Mouse (Mus musculus) spleen, adult 12 weeks (tissue): Measurements from ENCODE around the gene Plekhg5.
A peak's percentile ranks its signal among the peaks of the same experiment; 100 is the strongest.

Experiments used
- DNase-seq: peaks from one replicate; pipeline ENCODE4 v3.0.0; 2022; ENCODE audit warnings: low spot score

The Plekhg5 gene

DNA sequence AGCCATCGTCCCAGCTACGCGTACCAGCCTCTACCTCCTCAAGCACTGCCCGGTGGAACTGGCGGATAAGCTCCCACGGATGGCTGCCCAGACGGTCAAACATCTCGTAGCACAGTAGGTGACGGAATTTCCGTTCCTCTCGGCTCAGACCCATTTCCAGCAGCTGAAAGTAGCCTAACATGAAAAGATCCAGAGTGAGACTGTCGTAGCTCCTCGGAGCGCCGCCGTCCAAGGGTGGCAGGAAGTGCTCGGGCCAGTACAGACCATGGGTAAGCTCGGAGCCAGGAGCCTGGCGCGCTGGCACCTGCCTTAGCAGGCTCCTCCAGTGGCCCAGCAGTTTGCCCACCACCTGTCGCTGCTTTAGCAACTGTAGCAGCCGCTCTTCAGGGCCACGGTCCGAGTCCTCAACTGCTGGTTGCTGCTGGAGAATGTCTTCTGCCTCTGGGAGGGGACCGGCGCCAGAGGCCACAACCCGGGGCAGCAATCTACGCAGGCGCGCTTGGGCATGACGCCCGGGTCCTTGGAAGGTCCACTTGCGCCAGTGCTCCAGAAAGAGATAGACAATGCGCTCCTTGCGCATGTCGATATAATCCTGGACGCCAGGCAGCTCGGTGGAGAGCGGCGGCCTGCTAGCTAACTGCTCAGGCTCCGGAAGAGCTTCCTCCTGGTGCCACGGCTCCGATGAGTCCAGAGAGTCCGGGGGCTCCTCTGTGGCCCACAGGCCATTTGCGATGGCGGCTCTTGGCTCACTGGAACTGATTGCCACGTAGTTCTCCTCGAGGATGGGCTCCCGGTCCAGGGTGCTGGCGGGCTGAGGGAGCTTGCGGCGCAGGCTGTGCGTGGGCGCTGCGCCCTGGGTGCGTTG lies 53.1 kb downstream of the Plekhg5 start:
- DNase-seq = no peak

DNA sequence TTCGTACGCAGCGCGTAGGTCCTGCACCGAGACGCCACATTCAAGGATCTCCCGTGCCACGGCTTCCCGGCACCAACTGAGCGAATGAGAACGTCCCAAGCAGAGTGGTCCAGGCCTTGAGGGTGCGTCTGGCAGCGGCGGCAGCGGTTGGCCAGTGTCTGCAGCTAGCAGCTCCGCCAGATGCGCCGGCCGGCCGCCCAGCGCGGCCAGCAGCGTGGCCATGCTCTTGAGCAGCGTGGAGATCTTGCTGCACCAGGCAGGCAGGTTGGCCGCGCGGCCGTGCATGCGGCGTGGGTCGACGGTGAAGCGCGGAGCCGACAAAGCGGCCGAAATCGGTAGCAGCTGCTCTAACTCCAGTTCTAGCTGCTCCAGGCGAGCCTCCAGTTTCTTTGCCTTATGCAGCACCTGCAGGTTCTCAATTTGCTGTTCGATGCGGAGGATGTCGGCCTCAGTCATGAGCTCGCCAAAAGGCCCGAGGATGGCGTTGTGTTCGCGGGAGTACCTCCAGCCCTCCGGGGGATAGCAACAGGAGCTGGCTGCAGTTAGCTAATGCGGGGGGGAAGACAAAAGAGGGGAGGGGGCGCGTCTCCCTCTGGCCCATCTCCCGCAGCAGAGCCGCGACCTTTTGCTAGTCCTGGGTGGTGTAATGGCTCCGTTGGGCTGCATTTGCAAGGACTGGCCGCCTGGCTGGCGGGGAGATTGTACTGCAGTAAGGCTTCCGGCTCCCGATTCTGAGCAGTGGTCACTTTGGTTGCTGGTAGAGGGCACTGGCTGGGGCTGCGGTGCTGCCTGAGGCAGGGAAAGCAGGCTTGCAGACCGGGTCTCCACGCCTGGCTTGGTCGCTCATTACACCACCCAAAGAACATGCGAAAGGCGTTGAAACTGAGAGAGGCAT lies 54.0 kb downstream of the Plekhg5 start:
- DNase-seq = no peak

GRCm38 (mm10) chr4:152127884-152128283 lies 55.6 kb downstream of the Plekhg5 start:
- no peak for DNase-seq

DNA sequence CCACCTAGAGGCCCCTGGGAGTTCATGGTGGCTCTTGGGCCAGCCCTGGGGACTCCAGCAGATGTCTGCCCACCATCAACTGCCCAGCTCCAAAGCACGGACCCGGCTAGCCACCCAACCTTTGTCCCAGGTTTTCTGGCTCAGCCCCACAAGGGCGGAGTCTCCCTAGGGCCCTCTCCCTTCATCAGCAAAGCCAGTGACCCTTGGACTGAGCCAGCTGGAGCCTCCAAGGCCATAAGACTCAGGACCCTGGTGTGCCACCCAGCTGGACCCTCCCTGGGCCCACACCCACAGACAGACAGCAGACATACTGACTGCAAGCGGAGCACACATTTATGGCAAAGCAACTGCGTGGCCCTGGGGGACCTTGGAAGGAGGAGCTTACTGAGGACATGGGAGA lies 56.5 kb downstream of the Plekhg5 start:
- no peak for DNase-seq

GRCm38 (mm10) chr4:152129395-152129930 lies 57.2 kb downstream of the Plekhg5 start:
- DNase-seq = no peak

GRCm38 (mm10) chr4:152130771-152131653 lies 58.7 kb downstream of the Plekhg5 start:
- no peak for DNase-seq

DNA sequence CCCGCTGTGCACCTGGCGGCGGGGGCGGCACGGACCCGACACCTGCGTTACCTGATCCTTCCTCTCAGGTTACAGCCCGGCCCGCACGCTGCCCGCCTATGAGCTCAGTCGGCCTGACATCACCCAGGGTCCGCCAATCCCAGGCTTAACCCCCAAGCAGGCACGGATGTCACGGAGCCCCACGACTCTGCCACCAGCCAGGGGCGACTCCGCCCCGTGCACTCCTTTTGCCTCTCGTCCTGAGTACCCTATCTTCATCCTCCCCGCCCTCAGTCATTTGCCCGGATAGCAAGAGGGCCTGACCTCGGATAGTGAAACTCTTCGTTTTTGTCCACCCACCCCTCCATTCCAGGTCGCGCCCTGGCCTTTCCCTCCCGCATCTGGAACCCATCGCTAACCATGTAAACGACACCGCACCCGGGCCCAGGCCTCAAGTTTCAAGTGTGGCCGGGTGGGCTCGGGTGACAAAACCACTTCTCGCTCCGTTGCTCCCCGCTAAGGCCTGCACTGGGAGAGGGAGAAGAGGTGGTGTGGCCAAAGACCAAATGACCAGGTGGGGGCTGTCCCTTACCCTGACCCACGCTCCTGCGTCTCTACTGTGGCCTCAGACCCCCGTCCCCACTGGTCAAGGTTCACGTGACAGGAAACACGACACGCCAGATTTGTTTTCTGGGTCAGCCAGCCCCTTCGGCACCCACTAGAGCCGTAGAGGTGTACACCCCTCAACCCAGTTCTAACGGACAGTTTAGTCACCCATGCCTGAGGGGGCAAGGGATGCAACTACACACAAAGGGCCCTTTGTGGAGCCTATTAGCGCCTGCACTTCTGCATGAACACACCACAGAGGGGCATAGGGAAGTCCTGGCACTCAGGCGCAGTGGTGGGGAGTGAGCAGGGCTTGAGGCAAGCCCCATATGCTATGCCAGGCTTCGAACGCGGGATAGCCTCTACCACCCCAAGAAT lies 59.8 kb downstream of the Plekhg5 start:
- no peak for DNase-seq

DNA sequence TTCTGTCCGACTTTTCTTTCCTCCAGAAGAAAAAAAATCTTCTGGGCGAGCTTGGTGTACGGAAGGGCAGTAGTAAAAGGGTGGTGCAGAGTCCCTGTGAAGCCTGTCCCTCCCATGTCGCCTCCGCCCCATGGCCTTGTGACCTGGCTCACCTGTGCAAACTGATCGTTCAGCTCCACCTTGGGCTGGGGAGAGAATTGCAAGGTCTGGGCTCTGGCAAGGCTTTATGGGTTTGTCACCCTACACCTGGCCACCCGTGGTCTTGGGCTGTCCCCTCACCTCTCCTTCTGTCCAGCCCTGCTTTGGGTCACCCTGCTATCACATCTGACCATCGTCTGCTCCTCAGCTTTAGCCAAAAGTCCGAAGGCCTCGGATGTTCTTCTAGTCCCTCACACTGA lies 60.5 kb downstream of the Plekhg5 start:
- DNase-seq = no peak

DNA sequence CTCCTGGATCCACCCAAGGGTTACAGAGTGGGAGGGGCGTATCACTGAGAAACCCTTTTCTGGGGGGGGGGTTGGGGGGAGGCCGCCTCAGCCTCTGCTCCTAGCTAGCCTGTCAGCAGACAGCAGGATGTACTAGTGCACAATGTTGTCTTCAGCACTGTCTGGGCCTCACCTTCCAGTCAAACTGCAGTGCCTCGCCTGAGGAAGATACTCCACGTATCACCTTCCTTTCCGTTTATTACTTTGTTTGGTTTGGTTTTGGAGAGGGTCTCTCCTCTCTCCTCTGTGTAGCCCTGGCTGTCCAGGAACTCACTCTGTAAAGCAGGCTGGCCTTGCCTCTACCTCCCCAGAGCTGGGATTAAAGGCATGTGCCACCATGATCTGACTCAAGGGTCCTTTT lies 60.9 kb downstream of the Plekhg5 start:
- no peak for DNase-seq

DNA sequence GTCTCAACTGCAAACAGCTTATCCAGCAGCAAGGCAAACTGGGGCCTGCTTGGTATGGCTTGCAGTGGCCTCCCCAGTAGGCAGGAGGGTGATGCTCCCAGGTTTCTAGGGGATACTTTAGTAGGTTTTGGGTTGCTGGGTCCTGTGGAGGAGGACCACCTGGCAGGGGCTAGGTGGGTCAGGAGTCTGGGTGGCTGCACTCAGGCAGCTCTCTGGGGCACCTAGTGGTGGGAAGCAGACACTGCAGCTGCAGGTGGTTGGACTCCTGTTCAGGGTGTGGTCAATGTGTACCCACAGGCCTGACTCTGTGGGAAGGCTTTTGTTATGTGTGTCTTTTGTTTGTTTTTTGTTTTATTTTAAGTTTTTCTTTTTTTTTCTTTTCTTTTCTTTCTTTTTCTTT lies 62.2 kb downstream of the Plekhg5 start:
- DNase-seq = no peak

DNA sequence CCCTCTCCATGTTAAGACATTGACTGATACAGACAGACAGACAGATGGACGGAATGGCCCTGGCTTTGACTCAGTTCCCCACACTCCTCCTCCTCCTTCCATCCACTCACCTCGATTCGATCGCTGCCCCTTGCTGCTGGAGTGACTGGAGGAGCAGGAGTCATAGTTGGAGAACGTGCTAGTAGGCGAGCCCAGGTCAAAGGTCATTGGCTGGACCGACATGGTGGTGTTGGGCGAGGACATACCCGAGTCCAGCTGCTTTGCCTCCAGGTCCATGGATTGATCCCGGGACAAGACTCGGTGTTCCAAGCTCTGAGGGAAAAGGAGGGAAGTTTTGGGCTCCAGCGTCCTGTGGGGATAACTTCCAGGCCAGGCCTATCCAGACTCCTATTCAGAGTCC lies 63.1 kb downstream of the Plekhg5 start:
- no peak for DNase-seq

DNA sequence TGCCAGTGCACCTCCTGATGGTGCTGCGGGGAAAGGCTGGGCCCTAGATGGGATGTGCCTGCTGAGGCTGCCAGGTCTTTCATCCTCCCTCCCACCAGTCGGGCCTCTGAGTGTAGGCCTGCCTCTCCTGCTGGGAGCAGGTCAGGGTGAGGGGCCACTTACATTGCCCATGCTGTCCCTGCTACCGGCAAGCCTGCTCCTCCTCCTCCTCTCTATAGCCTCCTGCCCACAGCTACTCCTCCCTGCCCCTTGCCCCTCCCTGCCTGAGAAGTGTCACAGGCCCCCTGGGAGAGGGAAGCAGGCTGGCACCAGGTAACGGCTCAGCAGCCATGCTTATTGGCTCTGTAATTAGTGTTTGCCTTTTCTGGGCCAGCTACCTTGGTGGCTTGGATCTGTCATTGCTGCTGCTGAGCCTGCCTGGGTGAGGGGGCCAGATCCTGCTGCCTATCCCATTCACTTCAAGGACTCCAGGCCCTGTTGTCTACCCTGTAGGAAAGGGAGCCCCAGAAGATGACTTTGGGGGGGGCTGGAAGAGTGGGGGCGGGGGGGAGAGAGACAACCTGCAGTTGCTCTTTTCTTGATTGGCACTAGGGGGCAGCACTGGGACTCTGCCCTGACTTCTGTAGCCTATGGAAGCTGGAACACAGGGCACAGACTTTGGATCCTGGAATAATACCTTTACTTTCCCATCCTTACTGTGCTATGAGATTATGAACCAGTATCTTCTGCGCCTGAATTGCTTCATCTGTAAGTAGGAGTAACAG lies 64.0 kb downstream of the Plekhg5 start:
- DNase-seq = no peak

- DNase-seq = no peak
Measured at GRCm38 (mm10) chr4:152136876-152137250, 64.6 kb downstream of the Plekhg5 start.

GRCm38 (mm10) chr4:152138497-152139260 lies 66.4 kb downstream of the Plekhg5 start:
- DNase-seq = peak; percentile 79

DNA sequence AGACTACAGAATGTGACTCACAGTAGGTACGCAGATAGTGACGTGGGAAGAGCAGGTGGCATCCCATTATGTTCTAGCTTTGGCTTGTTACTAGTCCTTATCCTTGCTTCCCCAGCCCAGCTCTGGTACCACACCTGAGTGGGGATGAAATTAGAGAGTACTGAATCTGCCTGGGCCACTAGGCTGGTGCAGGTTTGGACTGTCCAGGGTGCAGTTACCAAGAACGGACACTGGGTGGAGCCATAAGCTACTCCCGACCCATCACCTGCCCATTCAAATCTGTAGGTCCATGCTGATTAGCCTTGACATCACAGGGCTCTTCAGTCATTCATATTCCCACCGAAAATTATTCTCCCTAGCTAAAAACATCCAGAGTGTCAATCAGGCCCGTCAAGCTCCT lies 68.1 kb downstream of the Plekhg5 start:
- no peak for DNase-seq

GRCm38 (mm10) chr4:152141521-152142135 lies 69.3 kb downstream of the Plekhg5 start:
- no peak for DNase-seq

GRCm38 (mm10) chr4:152143632-152144031 lies 71.3 kb downstream of the Plekhg5 start:
- DNase-seq = no peak

GRCm38 (mm10) chr4:152145473-152145872 lies 73.2 kb downstream of the Plekhg5 start:
- DNase-seq = no peak
